Mouse (Mus musculus) MEL (cell line): ENCODE data around the gene Epb41l4b.

ENCODE experiments used
- E2F4 ChIP-seq: IDR thresholded peaks from 2 replicates; pipeline ENCODE4 v1.6.1; 2011; ENCODE audit warnings: low read depth, low read length, improper control_type of control experiment, borderline replicate concordance
- NRF1 ChIP-seq: IDR thresholded peaks from 2 replicates; pipeline ENCODE4 v1.6.1; 2014; ENCODE audit warnings: low read depth, mild to moderate bottlenecking, inconsistent platforms, low read length, improper control_type of control experiment, moderate library complexity; ENCODE audit not compliant: poor library complexity, insufficient read depth, severe bottlenecking
- USF1 ChIP-seq: IDR thresholded peaks from 2 replicates; pipeline ENCODE4 v1.6.1; 2014; ENCODE audit warnings: low read depth, mild to moderate bottlenecking, inconsistent platforms, low read length, improper control_type of control experiment, moderate library complexity

GRCm38 (mm10) chr4:57034169-57034568, 109.1 kb downstream of the Epb41l4b start:
- no peak for TF ChIP-seq NRF1
- TF ChIP-seq E2F4, result no peak
- no peak for TF ChIP-seq USF1
